Mouse (Mus musculus) brain, embryonic 14.5 days (tissue): ENCODE results near the gene Slc43a1. TPM values are rescaled to one million over a fixed set of nuclear protein-coding genes. Genes with fewer than 3 reads are reported as not detected.

ENCODE experiments used
- DNase-seq: peaks from one replicate; pipeline ENCODE4 v3.0.0-alpha.2; 2011; ENCODE audit warnings: low read depth
- CTCF ChIP-seq: fragments of 200-500 bp; IDR thresholded peaks from 2 replicates; pipeline ENCODE4 v1.5.1; 2012; ENCODE audit warnings: inconsistent platforms, mild to moderate bottlenecking, moderate library complexity, borderline replicate concordance; ENCODE audit not compliant: insufficient read depth, insufficient read length; ENCODE audit errors: extremely low read depth
- POLR2A ChIP-seq: fragments of 200-500 bp; IDR thresholded peaks from 2 replicates; pipeline ENCODE4 v1.6.1; 2012; ENCODE audit warnings: mild to moderate bottlenecking, inconsistent platforms, borderline replicate concordance; ENCODE audit not compliant: poor library complexity, insufficient read depth, insufficient read length, severe bottlenecking; ENCODE audit errors: extremely low read depth
- polyA plus RNA-seq: library from polyadenylated mRNA; depleted of rRNA; stranded (reverse); fragments of >200 nt; gene quantifications from 2 replicates; pipeline ENCODE4 v1.2.3, GENCODE M21; 2012

Slc43a1 gene
- polyA plus RNA-seq, 1 experiment, result 3.4 TPM

- peak; percentile 94 for TF ChIP-seq CTCF
- TF ChIP-seq POLR2A, result no peak
Observed at GRCm38 (mm10) chr2:84831666-84832391, 6.8 kb upstream of the Slc43a1 start.

GRCm38 (mm10) chr2:84837107-84837506, 1.5 kb upstream of the Slc43a1 start:
- TF ChIP-seq CTCF (no peak), POLR2A (no peak)
- peak; percentile 35 for DNase-seq

More at GRCm38 (mm10) chr2:84831666-84832391, 6.8 kb upstream of the Slc43a1 start:
- peak; percentile 94 for DNase-seq

GRCm38 (mm10) chr2:84837817-84838592, 645 bp upstream of the Slc43a1 start:
- TF ChIP-seq POLR2A (no peak), CTCF (no peak)

GRCm38 (mm10) chr2:84838993-84839980, 637 bp downstream of the Slc43a1 start:
- peak; percentile 48 for DNase-seq

More at GRCm38 (mm10) chr2:84837817-84838592, 645 bp upstream of the Slc43a1 start:
- DNase-seq, result no peak

GRCm38 (mm10) chr2:84840016-84840747, 1.5 kb downstream of the Slc43a1 start:
- DNase-seq, result peak; percentile 84
- TF ChIP-seq POLR2A, result no peak
- no peak for TF ChIP-seq CTCF

More at GRCm38 (mm10) chr2:84838993-84839980, 637 bp downstream of the Slc43a1 start:
- TF ChIP-seq CTCF (no peak), POLR2A (no peak)

GRCm38 (mm10) chr2:84840748-84841563, 2.3 kb downstream of the Slc43a1 start:
- no peak for DNase-seq
- no peak for TF ChIP-seq POLR2A
- no peak for TF ChIP-seq CTCF

- no peak for TF ChIP-seq POLR2A
- no peak for TF ChIP-seq CTCF
- DNase-seq, result no peak
Observed at GRCm38 (mm10) chr2:84841905-84842304, 3.3 kb downstream of the Slc43a1 start.

GRCm38 (mm10) chr2:84843654-84844053, 5.0 kb downstream of the Slc43a1 start:
- no peak for TF ChIP-seq POLR2A
- TF ChIP-seq CTCF, result no peak
- DNase-seq, result no peak

GRCm38 (mm10) chr2:84845226-84845625, 6.6 kb downstream of the Slc43a1 start:
- TF ChIP-seq CTCF (no peak), POLR2A (no peak)
- DNase-seq, result no peak

GRCm38 (mm10) chr2:84850407-84851129, 11.9 kb downstream of the Slc43a1 start:
- TF ChIP-seq CTCF (no peak), POLR2A (no peak)
- DNase-seq, result no peak
